Mouse (Mus musculus) liver, embryonic 14.5 days (tissue): ENCODE measurements around the gene Zic3.

ENCODE experiments used
- CTCF ChIP-seq: IDR thresholded peaks from 2 replicates; pipeline ENCODE4 v1.5.1; 2016; ENCODE audit warnings: antibody characterized with exemption, low read depth, control low read depth
- EP300 ChIP-seq: IDR thresholded peaks from 2 replicates; pipeline ENCODE4 v1.6.1; 2016; ENCODE audit warnings: antibody characterized with exemption, low read depth

DNA sequence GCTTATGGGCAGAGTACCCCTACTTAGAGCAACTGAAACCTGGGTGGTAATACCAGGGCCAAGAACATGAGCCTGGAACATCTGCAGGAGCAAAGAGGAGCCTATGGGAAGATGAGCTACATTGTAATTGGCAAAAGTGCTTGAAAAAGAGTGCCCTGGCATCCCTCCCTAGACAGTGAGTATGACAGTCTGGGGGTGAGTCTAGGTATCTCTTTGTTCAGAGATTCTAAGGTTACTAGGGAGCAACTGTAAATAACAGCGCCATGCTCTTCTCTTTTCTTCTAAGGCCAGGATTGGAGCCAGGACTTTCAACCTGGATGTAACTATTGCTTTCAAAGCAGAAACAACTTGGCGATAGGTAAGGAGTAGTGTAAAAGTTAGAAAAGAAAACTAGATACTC, at the start of gene Zic3:
- TF ChIP-seq CTCF, result no peak
- TF ChIP-seq EP300, result no peak
